Mouse (Mus musculus) CD8-positive naive resting alpha-beta T cell, adult 2 months (primary cell): ENCODE results near the gene Clca3a1.

ENCODE experiments used
- DNase-seq, 2 experiments: peaks; one replicate each; pipeline ENCODE4 v3.0.0; 2022; ENCODE audit warnings: low read depth in 2 of 2, low spot score in 2 of 2

The Clca3a1 gene

DNA sequence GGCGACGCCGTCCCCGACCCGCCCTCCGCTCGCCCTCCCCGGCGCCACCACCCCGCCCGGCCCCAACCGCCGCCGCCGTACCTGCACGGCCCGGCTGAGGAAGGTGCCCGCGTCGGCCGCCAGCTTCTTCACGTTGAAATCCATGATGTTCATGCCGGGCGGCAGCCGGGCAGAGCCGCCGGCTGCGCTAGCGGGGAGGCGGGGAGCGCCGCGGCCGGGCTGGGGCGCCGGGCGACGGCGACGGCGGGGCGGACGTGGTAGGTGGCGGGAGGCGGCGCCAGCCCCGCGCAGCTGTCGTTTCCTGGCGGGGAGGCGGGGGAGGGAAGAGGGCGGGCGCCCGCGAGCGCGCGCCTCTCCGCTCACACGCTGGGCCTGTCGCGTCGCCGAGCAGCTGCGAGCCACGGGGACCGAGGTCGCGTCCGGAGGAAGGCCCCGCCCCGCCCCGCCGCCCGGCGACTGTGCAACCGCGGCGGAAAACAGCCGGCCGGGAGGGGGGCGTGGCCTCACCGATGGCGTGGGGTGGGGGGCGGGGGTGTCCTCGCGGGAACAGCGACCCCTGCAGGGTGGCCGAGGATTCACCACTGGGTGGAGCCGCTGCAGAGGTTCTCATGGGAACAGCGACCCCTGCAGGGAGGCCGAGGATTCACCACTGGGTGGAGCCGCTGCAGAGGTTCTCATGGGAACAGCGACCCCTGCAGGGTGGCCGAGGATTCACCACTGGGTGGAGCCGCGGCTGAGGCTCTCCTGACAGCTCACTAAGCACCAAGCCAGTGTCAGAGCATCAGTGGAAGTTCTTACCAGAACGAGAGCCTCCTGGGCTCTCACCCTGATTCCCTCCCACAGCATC lies 40.7 kb downstream of the Clca3a1 start, which contains the start of gene Sh3glb1:
Sh3glb1 (minus strand) TSS at position 435 of the 847 bp plus-strand sequence.
- peak; percentile 98 to 99 for DNase-seq

- DNase-seq, result peak; percentile 57 to 62
These were observed 41.5 kb downstream of the Clca3a1 start for GRCm38 (mm10) chr3:144719088-144719900.

GRCm38 (mm10) chr3:144718706-144719087 lies 42.1 kb downstream of the Clca3a1 start:
- DNase-seq, result no peak

DNA sequence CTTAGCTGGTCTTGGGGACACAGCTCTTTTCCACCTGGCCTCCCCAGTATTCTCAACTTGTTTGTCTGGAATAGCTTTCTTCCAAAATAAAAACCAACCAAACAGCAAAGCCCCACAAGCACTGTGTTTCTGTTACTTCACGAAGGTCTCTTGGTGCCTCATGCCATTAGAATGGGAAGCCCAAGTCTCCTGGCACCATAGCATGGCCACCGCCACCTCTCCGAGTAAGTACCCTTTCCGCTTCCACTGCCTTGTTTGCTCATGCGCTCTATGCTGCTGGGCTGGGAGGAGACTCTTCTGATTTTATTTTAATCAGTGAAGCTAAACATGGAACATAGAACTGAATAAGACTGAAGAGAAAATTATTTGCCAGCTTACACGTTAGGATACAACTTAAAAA lies 42.9 kb downstream of the Clca3a1 start:
- DNase-seq, result no peak

- no peak for DNase-seq
These were observed 43.7 kb downstream of the Clca3a1 start for GRCm38 (mm10) chr3:144717121-144717520.

DNA sequence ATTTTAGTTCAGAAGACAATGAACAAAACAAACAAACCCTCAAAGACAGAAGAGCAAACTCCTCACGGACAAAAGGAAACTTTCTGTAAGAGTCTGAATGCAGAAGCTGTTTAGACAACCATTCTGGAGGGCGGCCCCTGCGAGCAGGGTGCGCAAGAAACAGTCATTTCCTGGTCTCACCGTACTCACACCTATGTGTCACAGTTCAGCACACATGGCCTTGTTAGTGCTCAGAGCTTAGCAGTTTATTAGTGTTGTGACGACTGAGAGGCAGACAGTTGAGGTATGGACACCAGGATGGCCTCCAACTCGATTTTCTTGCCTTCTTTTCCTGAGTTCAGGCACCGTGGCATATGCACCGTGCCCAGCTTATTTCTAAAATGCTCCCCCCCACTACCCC lies 44.9 kb downstream of the Clca3a1 start:
- DNase-seq, result no peak

- DNase-seq, result no peak
These were observed 45.7 kb downstream of the Clca3a1 start for GRCm38 (mm10) chr3:144715033-144715432.

DNA sequence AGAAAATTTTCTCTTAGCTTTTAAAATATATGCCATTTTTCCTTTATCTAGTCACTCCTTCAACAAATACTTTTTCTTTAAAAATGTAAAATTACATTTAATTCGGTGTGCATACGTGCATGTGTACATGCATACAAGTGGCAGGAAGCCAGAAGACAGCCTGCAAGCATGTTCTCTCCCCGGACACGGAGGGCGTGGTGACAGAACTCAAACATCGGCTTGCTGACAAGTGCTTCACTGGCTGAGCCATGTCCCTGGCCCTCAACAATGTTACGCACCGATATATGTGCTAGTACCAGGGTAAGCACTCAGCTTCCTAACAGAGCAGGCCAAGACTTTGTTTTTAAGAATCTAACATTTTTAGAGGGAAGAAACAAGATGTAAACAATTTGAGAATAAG lies 46.2 kb downstream of the Clca3a1 start:
- DNase-seq, result no peak

DNA sequence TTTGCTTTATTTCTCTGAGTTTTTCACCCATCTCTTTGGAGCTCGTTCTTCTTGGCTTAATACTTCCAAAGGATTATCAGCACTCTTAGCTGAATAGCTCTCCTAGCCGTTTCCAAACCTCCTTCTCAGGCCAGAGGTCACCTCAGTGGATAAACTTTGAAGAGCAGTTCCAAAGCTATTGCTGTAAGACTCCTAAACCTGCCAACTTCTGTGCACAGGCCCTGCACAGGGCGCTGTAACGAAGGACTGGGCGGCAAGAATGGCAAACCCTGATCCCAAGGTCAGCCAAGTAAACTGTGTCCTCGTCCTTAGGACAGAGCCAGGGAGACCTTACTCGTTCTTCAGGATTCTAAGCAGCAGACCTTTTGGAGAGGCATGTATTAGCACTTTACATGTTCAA lies 46.7 kb downstream of the Clca3a1 start:
- no peak for DNase-seq

- DNase-seq, result no peak
These were observed 49.1 kb downstream of the Clca3a1 start for GRCm38 (mm10) chr3:144711607-144712206.

DNA sequence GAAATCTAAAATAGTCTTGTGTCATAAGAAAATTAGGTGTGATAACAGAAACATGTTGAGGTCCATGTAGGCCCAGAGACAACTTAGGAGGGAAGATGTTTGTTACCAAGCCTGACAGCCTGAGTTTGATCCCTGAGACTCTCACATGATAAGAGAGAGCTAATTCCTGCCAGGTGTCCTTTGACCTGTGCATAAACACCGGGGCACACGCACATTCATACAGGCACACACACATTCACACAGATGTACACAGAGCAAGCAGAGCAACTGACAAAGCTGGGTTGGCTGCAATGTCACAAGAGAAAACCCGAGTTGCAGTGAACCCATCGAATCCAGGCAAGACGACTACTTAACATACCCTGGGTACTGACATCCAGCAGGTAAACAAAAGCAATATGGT lies 52.2 kb downstream of the Clca3a1 start:
- DNase-seq, result no peak

GRCm38 (mm10) chr3:144703959-144704358 lies 56.8 kb downstream of the Clca3a1 start:
- no peak for DNase-seq

DNA sequence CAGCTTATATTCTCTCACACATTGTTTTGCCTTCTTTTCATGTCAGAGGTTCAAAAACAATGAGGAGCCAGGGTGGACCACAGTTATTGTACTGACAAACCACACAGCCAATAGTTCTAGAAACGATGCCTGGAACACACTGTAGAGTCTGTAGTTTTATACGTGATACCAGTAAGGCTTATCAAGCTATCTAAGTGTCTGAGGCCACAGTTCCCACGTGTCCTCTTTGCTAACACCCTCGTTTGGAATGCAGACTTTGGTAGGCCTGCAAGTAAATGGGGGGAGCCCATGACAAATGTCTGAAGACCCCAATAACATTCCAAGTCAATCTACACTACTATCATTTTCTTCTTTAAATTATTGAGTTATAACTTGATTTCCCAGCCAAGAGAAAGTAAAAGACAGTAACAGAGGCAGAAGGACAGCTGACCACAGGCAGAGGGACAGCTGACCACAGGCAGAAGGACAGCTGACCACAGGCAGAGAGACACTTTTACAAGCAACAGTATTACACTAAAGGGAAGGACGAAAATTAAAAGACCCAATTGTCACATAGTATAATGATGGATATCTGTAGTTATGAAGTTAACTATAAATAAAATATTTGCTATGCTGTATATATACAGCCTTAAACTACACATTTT lies 61.9 kb downstream of the Clca3a1 start:
- no peak for DNase-seq

DNA sequence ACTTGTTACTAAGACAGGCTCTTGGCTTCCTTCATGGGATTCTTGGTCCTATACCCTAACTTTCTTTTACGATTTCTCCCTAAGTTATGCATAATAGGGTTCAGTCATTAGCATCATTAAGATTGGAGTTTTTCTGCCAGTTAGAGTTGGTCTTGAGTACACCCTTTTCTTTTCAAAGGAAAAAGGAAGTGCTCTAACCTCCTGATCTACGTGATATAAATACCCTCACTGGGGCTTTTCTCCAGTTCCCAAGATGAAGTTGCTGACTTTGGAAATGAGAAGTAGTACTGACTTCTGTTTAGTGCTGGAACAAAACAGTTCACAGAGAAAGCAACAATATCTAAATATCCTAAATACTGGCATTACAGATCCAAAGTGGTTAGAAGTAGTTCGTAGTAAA lies 62.8 kb downstream of the Clca3a1 start:
- no peak for DNase-seq

DNA sequence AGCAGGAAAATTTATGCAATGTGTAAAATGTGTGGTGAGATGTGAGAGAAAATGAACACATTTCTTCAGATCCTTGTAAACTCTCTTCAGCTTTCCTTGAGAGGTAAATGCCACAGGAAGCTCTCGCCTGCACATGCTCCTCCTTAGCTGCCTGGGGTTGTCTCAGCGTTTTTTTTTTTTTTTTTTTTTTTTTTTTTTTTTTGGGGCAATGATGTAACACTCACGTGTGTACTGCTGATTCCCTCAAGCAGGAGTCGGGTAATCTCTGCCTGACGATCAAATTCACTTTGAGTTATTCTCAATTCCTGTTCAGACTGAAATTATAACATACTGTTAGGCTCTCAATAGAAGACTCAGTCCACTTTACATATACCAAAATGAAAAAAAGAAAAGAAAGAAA lies 63.6 kb downstream of the Clca3a1 start:
- no peak for DNase-seq

- DNase-seq, result no peak
These were observed 65.8 kb downstream of the Clca3a1 start for GRCm38 (mm10) chr3:144694941-144695340.

DNA sequence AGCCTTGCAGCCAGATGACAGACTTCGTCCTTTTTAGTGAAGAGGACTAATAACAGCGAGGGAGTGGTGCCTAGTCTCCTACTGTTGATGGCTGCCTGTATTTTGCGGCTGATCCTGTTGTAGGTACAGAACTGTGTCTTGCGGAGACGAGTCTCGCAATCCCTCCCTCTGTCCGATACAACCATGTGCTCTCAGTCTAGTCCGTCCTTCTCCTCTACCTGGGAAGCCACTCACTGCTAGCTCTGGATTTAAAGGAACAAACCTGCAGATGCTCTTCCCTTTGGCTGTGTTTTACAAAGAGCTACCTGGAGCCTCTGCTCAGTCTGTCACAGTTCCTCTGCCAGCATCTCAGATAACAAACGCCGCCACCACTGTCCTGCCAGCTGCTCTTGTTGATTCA lies 66.7 kb downstream of the Clca3a1 start:
- DNase-seq, result no peak

GRCm38 (mm10) chr3:144692052-144692451 lies 68.7 kb downstream of the Clca3a1 start:
- DNase-seq, result no peak

- no peak for DNase-seq
These were observed 71.5 kb downstream of the Clca3a1 start for GRCm38 (mm10) chr3:144689236-144689635.

GRCm38 (mm10) chr3:144688284-144688683 lies 72.5 kb downstream of the Clca3a1 start:
- no peak for DNase-seq

DNA sequence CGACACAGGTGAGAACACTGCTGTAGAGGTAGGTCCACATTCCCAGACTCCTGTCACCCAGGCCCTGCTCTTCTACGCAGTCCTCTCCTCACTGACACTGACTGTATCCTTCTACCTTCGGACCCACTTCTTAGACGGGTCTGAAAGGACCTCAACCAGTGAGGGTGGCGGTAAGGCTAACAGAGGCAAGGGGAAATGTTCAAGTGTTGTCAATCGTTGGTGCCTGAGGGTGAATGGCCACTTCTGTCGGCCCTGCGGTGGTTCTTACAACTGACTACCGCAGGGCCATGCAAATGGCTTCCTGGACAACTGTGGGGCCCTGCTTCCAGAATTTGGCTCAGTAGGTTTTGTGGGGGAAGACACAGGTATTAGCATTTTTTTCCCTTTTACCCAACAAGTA lies 73.2 kb downstream of the Clca3a1 start:
- DNase-seq, result no peak
